Mouse (Mus musculus) cerebral cortex, adult 2 months (tissue): ENCODE data around the gene Amfr.

Experiments
- WGBS: fragments of 180-500 bp; shearing (Covaris S2); methylation state at CpG from one replicate; pipeline ENCODE4 v1.1.7; 2018; 5-methylcytosine and 5-hydroxymethylcytosine counted together

The Amfr gene

DNA sequence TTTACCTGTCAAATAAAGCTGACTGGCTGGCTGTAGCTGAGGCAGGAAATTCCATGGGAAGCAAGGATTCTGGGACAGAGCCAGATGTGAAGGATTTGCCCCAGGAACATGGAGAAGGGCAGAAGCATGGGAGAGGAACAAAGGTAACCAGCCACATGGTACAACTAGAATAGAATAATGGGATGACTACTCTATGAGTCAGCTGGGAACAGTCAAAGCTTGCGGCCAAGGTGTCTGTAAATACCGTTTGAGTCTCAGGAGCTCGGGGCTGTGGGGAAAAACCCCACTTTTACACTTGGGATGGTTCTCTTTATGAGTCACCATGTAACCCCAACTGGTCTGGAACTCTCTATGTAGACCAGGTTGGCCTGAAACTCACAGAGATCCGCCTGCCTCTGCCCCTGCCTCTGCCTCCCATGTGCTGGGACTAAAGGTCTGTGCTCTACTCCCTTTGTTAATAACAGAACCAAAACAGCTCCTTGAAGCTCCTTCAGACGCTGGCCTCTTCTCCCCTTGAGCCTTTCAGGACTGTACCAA lies 30.9 kb downstream of the Amfr start:
- 64% methylated on average over 5 of the region's 5 CpGs for WGBS

DNA sequence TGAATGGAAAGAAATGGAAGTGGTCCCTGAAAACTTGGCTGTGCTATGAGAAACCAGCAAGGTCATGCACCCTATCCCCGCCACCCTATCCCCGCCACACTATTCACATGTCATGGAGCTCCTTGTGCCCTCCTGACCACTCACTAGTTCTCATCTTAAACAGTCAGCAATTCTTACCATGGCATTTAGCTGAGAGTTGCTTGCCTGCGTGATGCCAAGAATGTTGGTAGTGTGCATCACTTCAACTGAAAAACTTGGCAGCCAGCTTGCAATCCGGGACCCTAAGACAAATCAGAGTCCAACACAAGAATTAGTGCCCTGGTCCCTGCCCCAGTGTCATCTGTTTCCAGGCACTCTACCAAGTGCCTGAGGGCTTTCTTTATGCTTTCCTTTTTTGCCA lies 32.5 kb downstream of the Amfr start:
- 64% methylated on average over 4 of the region's 4 CpGs for WGBS

DNA sequence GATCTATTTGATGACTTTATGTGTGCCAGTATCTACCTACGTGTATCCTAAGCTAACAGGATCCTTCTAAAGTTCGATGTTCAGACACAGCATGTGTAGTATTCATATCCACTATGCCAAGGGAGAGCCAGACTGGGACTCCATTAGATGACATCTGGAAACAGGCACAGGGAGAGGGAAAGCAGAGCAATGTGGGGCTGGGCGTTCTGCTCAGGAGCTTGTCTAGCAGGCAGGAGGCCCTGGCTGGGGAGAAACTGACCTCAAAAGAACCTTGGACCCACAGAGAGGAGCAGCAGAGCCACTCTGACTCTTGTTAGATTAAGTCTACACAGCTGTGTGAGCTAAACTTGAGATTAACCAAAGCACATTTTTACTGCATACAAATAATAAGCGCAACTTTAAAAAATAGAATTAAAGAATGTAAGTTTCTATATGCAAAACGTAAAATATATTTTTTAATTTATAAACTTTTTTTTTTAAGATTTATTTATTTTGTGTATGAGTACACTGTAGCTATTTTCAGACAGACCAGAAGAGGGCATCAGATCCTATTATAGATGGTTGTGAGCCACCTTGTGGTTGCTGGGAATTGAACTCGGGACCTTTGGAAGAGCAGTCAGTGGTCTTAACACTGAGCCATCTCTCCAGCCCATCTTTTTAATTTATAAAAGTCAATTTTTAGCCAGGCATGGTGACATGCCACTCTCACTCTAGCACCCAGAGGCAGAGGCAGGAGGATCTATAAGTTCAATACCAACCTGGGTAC lies 36.0 kb downstream of the Amfr start:
- 89% methylated on average over 6 of the region's 6 CpGs for WGBS

DNA sequence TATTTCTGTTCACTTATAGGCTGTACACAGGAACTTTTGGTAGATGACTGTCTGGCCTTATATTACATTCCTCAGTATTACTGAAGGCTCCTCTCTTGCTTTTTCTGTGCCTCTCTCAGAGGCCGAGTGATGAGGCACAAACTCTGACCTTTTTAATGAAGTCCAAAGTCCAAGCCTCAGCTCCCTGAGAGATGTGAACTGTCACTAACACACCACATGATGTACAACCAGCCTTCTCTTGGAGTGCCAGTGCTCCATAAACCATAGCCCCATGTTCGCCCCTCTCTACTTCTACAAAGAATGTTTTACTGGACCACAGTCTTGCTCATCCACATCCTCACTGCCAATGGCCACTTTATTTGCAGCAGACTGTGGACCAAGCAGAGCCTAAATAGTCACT lies 37.3 kb downstream of the Amfr start:
- WGBS: 96% methylated on average over 2 of the region's 2 CpGs

DNA sequence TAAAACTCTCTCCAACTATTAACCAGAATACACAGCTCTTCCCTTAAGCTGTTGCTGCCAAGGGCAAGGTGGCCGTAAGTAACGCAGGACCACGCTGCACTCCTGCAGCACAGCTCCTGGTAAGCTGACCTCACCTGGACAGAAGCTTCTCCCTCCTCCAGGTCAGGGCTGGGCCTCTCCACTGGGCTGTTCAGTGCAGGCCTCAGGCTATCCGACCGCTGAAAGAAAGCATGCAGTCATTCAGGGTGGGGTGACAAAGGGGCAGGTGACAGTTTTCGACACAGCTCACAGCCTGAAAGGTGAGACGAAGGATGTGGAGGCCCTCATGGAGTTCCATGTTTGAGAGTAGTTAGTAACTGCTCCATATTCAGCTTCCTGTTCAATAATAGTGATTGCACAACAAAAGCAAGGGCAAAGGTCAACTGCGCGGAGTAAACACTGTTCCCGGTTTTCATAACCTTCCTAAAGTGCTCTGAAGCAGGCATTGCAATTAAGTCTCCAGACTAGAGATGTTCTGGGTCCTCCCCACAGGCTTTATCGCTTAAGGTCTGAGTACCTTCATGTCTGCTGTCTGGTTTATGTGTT lies 37.9 kb downstream of the Amfr start:
- WGBS: 91% methylated on average over 11 of the region's 11 CpGs

DNA sequence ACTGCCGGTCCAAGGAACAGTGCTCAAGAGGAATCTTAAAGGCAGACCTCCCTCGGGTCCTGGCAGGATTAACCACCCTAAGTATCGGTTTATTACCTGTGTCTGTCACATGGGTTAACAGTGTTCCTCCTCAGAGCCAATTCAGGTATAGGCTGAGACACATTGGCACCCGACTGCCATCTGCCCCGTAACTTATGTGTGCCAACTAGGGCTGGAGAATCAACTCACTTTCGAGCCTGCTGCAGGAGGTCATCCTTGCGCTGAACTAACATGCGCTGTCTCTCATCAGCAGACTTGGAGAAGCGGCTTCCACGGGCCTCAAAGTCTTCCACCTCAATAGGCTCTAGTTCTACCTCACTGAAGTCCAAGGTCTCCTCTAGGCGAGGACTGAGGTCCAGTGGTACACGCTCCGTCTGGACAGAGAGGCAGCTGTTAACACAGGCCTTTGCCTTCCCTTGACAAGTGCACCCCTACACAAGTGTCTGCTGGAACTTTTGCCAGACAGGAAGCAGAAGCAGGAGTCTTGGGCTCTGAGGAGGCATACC lies 38.7 kb downstream of the Amfr start:
- 72% methylated on average over 13 of the region's 13 CpGs for WGBS

DNA sequence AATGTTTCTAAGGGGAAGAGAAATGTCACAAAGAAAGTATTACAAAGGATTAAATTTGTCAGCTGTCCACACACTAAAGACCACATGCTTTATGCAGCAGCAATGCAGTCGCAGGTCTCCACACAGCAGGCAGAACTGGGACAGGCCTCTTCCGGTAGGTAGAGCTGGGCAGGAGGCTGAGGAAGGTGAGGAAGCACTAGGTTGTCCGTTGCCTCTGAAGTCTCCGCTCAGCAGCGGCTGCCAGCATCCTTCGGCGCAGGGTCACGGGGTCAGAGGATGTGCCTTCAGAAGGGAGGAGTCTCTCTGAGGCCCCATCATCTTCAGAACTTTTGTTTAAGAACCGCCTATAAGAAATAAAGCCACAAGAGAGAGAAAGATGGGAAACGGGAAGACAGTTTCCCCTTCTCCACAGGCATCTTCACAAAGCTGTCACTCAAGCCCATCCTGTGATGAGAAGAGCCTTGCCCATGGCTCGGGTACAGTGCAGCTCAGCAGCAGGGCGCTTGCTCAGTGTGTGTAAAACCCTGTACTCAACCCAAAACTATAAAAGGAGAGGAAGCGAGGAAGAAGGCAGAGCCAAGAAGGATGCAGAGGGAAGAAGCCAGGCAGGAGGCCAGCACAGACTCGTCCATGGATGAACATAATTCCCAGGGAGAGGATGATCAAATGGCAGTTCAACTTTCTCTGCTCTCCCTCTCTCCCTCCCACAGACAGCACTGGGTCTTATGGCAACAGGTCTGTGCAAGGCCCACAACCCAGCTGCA lies 39.5 kb downstream of the Amfr start:
- WGBS: 54% methylated on average over 14 of the region's 14 CpGs

DNA sequence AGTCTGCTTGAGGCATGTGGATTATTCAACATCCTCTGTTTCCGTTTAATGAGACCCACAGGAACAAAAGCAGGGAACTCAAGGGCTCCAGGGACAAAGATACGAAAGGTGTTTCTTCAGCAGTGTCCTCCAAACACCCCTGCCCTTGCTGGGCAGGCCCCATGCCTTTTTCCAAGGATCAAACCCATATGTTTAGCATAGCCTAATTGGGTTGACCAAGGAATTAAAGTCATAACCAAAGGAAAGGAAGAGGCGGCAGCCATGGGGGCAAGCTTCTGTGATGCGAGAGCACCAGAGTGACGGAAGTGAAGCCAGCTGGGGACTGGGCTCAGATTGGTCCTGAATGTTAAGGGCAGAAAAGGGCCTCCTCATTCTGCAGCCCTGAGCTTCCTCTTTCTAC lies 40.4 kb downstream of the Amfr start:
- 76% methylated on average over 5 of the region's 5 CpGs for WGBS

DNA sequence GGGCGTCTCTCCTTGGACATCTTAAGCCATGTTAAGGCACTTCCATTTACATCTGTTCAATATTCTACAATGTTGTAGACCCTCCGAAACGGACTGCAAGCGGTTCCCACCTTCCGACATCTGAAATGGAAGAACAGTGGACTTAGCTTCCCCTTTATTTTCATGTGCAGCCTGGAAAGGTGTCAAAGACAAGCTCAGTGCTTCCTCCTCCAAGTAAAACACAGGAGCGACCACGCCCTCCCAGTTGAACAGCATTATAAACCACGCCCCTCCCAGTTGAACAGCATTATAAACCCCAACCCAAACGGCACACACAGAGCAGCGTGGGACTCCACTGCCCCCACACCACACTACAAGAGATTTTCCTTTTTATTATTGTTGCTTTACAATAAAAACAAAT lies 41.2 kb downstream of the Amfr start:
- 76% methylated on average over 10 of the region's 10 CpGs for WGBS

DNA sequence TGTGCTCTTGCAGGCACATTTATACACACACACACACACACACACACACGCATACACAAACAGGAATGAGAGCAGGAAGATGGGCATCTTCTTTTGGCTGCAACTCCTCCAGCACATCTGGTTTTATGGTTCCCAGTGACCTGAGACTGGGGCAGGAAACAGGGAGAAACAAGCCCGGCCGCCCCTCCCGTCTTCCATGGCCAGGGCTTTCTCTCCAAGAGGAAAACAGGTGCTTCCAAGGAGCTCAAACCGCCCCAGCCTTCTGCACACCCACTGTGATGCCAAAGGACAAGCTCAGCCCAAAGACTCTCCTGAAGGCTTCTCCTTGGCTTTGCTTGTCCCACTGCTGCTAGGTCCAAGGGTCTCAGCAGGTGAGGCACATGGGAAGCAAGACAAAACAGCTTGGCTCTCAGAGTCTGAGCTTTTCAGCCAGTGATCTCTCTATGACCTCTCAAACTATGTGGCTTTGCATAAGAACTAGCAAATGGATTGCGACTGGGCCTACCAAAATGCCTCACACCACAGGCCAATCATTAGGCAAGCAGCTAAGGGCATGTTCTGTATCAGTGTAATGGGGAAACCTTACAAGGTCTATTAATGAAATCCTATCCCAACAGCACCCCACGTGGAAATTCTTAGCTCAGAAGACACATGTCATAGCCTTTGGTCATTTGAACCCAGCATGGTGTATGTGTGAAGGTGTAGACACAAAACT lies 42.9 kb downstream of the Amfr start:
- 69% methylated on average over 7 of the region's 7 CpGs for WGBS

DNA sequence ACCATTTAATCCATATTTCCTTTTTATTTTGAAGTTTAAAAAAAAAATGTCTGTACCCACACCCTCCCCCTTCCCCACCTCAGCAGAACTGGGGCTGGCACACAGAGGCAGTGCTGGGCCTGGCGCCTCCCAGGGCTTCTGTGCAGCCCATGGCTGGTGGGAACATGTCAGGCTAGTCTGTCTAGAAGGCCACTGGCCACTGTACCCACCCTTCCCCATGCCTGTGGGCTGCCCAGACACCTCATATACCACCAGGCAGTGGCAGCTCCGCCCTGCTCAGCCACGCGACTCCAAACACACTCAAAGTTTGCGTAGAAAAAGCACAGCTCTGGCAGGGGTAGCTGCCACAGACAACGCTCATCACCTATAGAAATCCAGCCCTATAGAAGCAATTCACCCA lies 44.3 kb downstream of the Amfr start:
- 65% methylated on average over 6 of the region's 6 CpGs for WGBS

DNA sequence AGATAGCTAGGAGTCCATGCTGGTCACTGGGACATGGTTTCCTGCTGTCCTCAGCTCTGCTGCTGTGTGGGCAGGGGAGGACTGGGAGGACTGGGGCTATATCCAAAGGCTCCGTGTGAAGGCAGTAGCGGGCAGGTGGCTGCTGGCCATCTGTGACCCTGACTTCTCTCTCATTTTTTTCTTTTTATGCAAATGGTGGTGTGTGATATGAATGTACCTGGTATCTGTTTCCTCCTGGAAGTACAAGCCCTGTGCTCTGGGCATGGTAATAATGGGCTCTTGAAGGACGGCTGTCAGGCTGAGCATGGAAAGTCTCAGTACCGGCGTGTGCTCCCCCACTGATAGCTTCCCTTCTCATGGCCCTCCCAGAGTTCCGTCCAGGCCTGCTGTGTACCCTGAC lies 51.7 kb downstream of the Amfr start:
- WGBS: 69% methylated on average over 6 of the region's 6 CpGs

DNA sequence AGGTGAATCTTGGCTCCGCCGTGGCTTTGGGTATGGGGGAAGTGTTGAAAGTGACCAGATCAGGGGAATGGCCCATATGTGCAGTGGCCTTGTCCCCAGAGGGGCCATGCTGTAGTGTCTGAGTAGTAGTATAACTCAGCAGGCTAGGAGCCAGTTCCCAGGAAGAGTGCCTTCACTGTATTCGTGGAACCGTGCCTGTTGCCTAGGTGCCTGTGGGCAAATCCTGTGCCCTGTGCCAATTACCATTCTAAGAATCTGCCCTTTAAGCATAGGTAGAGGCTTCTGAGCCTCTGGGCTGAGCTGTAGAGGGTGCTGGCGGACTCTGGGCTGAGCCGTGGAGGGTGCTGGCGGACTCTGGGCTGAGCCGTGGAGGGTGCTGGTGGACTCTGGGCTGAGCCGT lies 54.2 kb downstream of the Amfr start:
- WGBS: 53% methylated on average over 9 of the region's 9 CpGs

DNA sequence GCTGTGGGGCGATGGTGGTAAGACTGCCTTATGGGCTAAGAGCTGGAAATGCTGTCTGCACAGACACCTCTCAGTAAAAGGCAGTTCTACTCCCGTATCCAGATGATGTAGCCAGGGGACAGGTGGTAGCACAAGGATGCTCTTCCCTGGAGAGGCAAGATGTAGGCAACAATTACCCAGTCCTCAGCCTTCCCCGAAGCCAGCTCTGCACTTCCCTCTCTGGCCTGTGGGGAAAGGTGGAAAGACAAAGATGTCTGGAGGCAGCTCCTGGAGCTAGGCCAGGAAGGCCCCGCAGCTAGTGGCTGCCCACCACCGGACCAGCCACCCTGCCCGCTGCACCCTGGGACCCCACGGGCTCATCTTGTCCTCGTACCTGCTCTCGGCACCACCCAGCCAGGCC lies 60.1 kb downstream of the Amfr start:
- WGBS: 61% methylated on average over 9 of the region's 9 CpGs

DNA sequence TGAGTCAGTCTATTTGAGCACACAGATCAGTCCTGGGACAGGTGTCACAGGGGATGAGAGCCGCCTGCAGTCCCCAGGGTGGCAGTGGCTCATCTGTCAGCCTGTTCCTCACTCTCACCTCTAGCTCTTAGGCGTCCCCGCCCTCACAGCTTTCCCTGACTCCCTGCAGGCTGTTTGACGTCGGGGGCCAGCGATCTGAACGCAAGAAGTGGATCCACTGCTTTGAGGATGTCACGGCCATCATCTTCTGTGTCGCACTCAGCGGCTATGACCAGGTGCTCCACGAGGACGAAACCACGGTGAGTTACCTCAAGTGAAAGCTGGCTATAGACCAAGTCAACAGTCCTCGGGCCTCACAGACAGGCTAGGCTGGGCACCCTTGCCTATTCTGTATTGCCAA lies 62.5 kb downstream of the Amfr start:
- 71% methylated on average over 14 of the region's 14 CpGs for WGBS

DNA sequence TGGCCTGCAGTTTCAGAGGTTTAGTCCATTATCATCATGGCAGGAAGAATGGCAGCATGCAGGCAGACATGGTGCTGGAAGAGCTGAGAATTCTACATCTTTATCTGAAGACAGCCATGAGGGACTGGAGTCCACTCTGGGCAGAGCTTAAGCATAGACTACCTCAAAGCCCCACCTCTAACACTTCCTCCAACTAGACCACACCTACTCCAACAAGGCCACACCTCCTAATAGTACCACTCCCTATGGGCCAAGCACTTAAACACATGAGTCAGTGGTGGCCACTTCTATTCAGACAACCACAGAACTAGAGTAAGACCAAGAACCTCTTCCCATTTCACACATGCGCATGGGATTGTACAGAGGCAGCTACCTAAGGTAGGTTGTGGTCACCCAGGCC lies 66.2 kb downstream of the Amfr start:
- 93% methylated on average over 1 of the region's 1 CpGs for WGBS

DNA sequence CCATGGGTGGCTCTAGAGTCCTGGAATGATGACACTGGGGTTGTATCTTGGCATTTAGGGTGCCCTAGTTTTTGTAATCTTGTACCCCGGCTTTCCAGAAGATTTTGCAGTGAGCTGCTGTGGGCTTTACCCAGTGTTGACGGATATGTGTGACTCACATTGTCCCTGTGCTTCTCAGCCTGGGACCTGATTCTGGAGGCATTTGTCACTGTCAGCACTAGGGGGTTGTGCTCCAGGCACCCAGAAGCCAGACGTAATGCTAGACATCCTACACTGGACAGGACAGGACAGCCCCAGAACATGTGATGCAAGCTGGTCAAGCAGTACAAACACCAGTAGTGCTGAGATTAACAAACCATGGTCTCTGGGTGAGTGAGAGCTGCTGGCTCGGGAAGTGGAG lies 66.9 kb downstream of the Amfr start:
- WGBS: 47% methylated on average over 4 of the region's 4 CpGs

DNA sequence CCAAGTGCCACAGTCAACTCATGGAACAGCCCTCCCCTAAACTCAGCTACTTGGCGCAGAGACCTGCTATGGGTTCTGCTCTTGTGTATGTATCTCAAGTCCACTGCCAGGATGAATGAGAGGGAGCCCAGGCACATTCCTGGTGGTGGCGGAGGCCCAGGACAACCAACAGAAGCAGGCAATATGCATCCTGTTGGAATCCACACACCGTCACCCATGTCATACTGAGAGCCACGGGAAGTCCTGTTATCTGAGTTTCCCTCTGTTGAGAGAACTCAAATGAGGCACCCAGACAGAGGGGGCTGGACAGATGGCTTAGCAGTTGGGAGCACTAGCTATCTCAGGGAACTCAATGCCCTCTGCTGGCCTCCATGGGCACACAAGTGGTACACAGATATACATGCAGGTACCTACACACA lies 71.0 kb downstream of the Amfr start:
- WGBS: 28% methylated on average over 4 of the region's 4 CpGs

DNA sequence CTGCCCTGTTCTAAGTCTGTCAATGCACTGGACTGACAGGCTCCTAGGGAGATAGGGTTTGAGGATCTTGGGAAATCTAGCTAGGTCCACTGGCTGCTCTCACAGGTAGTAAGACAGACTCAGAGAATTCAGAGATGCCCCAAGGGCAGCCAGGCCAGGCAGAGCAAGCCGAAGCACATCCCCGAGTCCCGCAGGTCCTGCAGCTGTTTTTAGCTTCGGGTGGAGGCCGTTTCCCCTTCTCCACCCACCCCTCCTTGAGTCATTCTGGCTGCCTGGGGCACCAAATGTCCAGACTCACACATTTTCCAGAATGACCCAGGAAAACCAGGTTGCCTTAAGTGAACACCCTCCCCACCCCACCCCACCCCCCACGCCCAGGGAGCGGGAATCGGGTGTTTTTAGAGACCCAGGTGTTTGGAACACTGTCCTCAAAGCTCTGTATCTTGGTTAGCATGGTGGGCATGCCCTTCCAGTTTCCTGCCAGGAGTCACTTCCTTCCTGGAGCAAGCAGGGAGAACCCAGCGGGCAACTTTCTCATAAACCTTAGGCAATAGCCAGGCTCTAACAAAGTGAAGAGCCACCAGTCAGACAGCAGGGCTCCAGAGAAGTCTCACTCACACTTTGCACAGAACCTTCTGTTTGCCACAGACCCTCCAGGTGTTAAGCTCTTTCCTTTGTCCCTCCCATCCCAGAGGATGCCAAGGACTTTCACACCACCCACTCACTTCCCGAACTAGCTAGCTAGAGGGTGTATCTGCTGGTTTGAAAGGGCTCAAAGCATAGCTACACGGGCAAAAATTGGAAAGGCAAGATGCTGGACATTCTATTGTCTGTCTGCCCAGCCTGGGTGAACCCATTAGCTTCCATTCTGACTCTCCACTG lies 71.9 kb downstream of the Amfr start:
- WGBS: 29% methylated on average over 11 of the region's 11 CpGs

DNA sequence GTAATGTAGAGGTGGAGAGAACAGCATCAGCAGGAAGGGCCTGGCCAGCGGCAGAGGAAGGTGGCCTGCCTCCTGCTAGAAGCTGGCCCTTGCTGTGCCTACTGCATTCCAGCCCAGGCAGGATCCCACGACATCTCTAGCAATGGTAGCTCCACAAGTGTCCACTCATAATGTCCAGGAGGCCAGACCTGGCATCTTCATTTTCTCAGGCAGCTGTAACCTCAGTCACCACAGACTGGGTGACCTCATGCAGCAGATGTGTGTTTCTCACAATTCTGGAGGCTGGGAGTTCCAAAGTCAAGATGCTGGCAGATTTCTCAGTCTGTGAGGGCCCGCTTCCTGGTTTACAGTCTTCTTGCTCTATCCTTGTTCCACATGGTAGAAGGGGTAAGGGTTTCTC lies 74.4 kb downstream of the Amfr start:
- 82% methylated on average over 3 of the region's 3 CpGs for WGBS

DNA sequence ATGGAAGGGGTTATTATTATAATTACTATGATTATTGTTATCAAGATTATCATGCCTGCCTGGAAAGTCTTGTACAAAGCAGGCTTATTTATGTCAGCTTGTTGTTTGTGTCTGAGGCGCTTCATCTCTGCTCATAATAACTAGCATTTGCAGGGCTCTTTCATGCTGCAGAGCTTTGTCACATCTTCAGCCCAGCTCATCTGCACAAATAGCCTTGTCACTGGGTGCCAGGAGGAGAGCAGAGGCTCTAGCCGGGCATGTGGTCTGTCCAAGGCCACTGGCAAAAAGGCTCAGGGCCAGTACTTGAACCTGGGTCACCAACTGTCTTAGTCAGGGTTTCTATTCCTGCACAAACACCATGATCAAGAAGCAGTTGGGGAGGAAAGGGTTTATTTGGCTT lies 79.4 kb downstream of the Amfr start:
- 47% methylated on average over 2 of the region's 2 CpGs for WGBS
